ENCODE assay signal across 16 mouse cellular contexts in genomic region chr10:38884641-38885040, GRCm38 (mm10).
A peak's percentile ranks its signal among the peaks of the same experiment; 100 is the strongest.
DNase-seq lines count a peak whose midpoint lies in the region; TF ChIP-seq lines count a peak whose summit lies in the region.
"Had no signal": no experiment of that assay in that cellular context is flagged by ENCODE, and none has a peak within 500 bp of the region (broad histone marks: within the 10 kb centered on the region; RNA-seq: fewer than 3 reads in every experiment).

No protein-coding gene starts in this region.

- H3K27ac ChIP-seq in heart, adult 2 months: peak overlapping the region; percentile 18; the same call in 1 of the 2 replicates
- peak overlapping the region; percentile 44; the same call in 1 of the 2 replicates for H3K27ac ChIP-seq in spleen, adult 2 months (ENCODE audit: insufficient read depth, low read length)
- H3K27ac ChIP-seq: heart, embryonic 15.5 days; liver, embryonic 15.5 days; midbrain, embryonic 13.5 days; neural tube, embryonic 12.5 days had no signal

- TF ChIP-seq CTCF in heart, adult 2 months (IDR thresholded peaks at IDR 0.05): no peak
- no peak for TF ChIP-seq CTCF in spleen, adult 2 months (IDR thresholded peaks at IDR 0.05; ENCODE audit: extremely low read depth, insufficient read depth, insufficient read length, insufficient replicate concordance)

- peak in 1 of 2 experiments; percentile 32 for DNase-seq in heart, adult 2 months
- no peak for DNase-seq in heart, postnatal 25 days (ENCODE audit: low spot score)
- DNase-seq in spleen, adult 2 months (ENCODE audit: low read depth in 1 of 2, low spot score in 2 of 2): peak; percentile 14 to 25
- DNase-seq in spleen, postnatal 14 days (ENCODE audit: low spot score in 2 of 2): no peak
- peak; percentile 71 for DNase-seq in naive thymus-derived CD4-positive, alpha-beta T cell, adult 2 months (ENCODE audit: low read depth)
- peak; percentile 43 to 60 for DNase-seq in thymus, postnatal 36 days
- DNase-seq in cerebellum, adult 9-10 months: no peak
- no peak for DNase-seq in cerebellum, postnatal 14 days
- DNase-seq: adrenal gland, postnatal 36 days; cerebellum, adult 11 months; right cerebral cortex, adult 18-20 months had no signal

- no peak for TF ChIP-seq POLR2A in heart, adult 2 months (IDR thresholded peaks at IDR 0.05; ENCODE audit: insufficient read depth, low read depth, low read length)
- no peak for TF ChIP-seq POLR2A in spleen, adult 2 months (IDR thresholded peaks at IDR 0.05; ENCODE audit: low read depth, low read length)

- intact Hi-C loops in heart, adult 2 months (cut with DNase I): loop anchor here (5.0 kb wide), 2 partner anchors 33 to 98 kb away; no protein-coding TSS in a partner anchor
- intact Hi-C loops in heart, postnatal 25 days (cut with DNase I): loop anchor here (5.0 kb wide), 2 partner anchors 33 to 83 kb away; partner anchors contain the start of gene Lama4

- H3K36me3 ChIP-seq in heart, adult 2 months (ENCODE audit: control insufficient read depth, insufficient read depth, low read length): no peaks in the 10 kb centered on the region
- no peaks in the 10 kb centered on the region for H3K36me3 ChIP-seq in spleen, adult 2 months (ENCODE audit: control insufficient read depth, insufficient read depth, low read length)
- H3K36me3 ChIP-seq: heart, embryonic 15.5 days; liver, embryonic 15.5 days; midbrain, embryonic 13.5 days; neural tube, embryonic 12.5 days had no signal

- no peaks in the 10 kb centered on the region for H3K79me2 ChIP-seq in heart, adult 2 months (replicated peaks; ENCODE audit: control insufficient read depth, insufficient read depth, low read length)

- no peak overlapping the region for H3K9ac ChIP-seq in heart, adult 2 months (ENCODE audit: low read depth, low read length)
- H3K9ac ChIP-seq: heart, embryonic 15.5 days; liver, embryonic 15.5 days; midbrain, embryonic 13.5 days; neural tube, embryonic 12.5 days had no signal

- H3K4me3 ChIP-seq in heart, adult 2 months: no peak overlapping the region
- H3K4me3 ChIP-seq in spleen, adult 2 months (ENCODE audit: extremely low read depth, insufficient read depth, insufficient read length): no peak overlapping the region
- H3K4me3 ChIP-seq: heart, embryonic 15.5 days; liver, embryonic 15.5 days; midbrain, embryonic 13.5 days; neural tube, embryonic 12.5 days had no signal

- WGBS in heart, adult 2 months: 72% methylated on average over 4 of the region's 4 CpGs
- WGBS in spleen, adult 2 months: 9% methylated on average over 4 of the region's 4 CpGs

- TF ChIP-seq EP300 in heart, adult 2 months (IDR thresholded peaks at IDR 0.05; ENCODE audit: insufficient read depth, low read depth, low read length): no peak

- peaks cover 6% of the 10 kb centered on the region for H3K4me1 ChIP-seq in heart, adult 2 months (ENCODE audit: control insufficient read depth, insufficient read depth, low read length)
- H3K4me1 ChIP-seq in spleen, adult 2 months (ENCODE audit: control insufficient read depth, insufficient read depth, insufficient read length): peaks cover 9% of the 10 kb centered on the region
- H3K4me1 ChIP-seq: liver, embryonic 15.5 days; midbrain, embryonic 13.5 days; neural tube, embryonic 12.5 days had no signal

- no peaks in the 10 kb centered on the region for H3K27me3 ChIP-seq in heart, adult 2 months (ENCODE audit: control insufficient read depth, insufficient read depth, low read length)
- H3K27me3 ChIP-seq in spleen, adult 2 months (ENCODE audit: control insufficient read depth, insufficient read depth, low read length): no peaks in the 10 kb centered on the region
- H3K27me3 ChIP-seq: heart, embryonic 15.5 days; liver, embryonic 15.5 days; midbrain, embryonic 13.5 days; neural tube, embryonic 12.5 days; Patski had no signal

Comparison
In these comparisons a context has a peak if more than half of its experiments do, and no peak if none do; other contexts are left out.
1. DNase-seq: peak in spleen, adult 2 months (2 of 2), naive thymus-derived CD4-positive, alpha-beta T cell, adult 2 months (single experiment) and thymus, postnatal 36 days (2 of 2); none in heart, postnatal 25 days (single experiment), spleen, postnatal 14 days (0 of 2), cerebellum, adult 9-10 months (single experiment) and cerebellum, postnatal 14 days (0 of 2).